Mouse (Mus musculus): Measurements from ENCODE around the gene Arpc3.

- TF ChIP-seq MAX (IDR thresholded peaks at IDR 0.05; ENCODE audit: low read depth) (no peak), TCF3 (IDR thresholded peaks at IDR 0.05; ENCODE audit: insufficient read length, low read depth) (no peak), POLR2A (IDR thresholded peaks at IDR 0.05; ENCODE audit: insufficient read length, low read depth) (no peak), CEBPB (IDR thresholded peaks at IDR 0.05; ENCODE audit: insufficient read depth, poor library complexity, severe bottlenecking) (no peak), USF1 (IDR thresholded peaks at IDR 0.05; ENCODE audit: low read depth) (no peak)
These were observed 39.5 kb downstream of the Arpc3 start for GRCm38 (mm10) chr5:122431221-122431620.

Data from myocyte (in vitro differentiated cells).